Mouse (Mus musculus): Measurements from ENCODE around the gene Acp7.

DNA sequence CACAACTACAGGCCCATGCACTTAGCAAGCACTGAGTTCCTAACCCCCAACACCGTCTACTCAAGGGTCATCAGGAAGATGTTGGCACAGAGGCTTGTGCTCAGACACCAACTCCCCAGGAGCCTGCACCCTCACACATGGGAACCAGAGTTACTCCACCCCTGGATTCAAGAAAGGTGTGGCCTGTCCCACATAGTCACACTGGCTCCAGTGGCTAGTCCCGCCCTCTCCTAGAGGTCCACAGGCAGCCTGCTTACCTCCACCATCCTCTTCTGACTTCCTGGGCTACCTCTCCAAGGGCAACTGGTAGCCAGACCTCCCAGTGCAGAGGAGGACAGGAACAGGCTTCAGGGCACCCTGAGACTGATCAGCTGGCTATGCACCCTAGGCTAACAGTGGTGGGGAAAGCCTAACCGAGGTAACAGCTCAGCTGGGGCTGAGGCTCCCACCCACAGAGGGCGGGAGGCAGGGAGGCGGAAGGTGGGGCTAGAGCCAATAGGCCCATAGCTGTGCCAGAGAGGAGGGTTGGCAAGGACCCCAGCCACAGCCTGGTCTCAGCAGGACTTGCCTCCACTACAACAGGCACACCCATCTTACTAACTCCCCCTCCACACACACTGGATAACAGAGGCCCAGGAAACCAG is 54.7 kb downstream of the Acp7 start:
- TF ChIP-seq CTCF (IDR thresholded peaks at IDR 0.05; ENCODE audit: low read depth) (no peak), EP300 (IDR thresholded peaks at IDR 0.05; ENCODE audit: low read depth) (no peak)
